Mouse (Mus musculus): ENCODE data around the gene Sptssb. TPM values are rescaled to one million over a fixed set of nuclear protein-coding genes. Genes with fewer than 3 reads are reported as not detected.

The Sptssb gene
- polyA plus RNA-seq, 1 experiment from 2014 or later = 0.21 TPM

- ATAC-seq (ENCODE audit: insufficient read depth) = no peak
- WGBS (ENCODE audit: insufficient replicate concordance) = 81% methylated on average over 1 of the region's 1 CpGs
Measured at GRCm38 (mm10) chr3:69824536-69824935, 35.2 kb downstream of the Sptssb start.

GRCm38 (mm10) chr3:69820614-69821013, 39.1 kb downstream of the Sptssb start:
- WGBS (ENCODE audit: insufficient replicate concordance) = 63% methylated on average over 7 of the region's 7 CpGs
- Histone ChIP-seq H3K4me2 (no peak overlapping the region), H3K9me3 (replicated peaks) (no peaks in the 10 kb centered on the region), H3K36me3 (replicated peaks) (no peaks in the 10 kb centered on the region), H3K27ac (replicated peaks) (no peak overlapping the region), H3K9ac (no peak overlapping the region), H3K27me3 (no peaks in the 10 kb centered on the region), H3K4me3 (replicated peaks) (no peak overlapping the region), H3K4me1 (replicated peaks) (no peaks in the 10 kb centered on the region)
- no peak for ATAC-seq (ENCODE audit: insufficient read depth)

More at GRCm38 (mm10) chr3:69824536-69824935, 35.2 kb downstream of the Sptssb start:
- no peak overlapping the region for H3K27ac ChIP-seq (replicated peaks)
- H3K27me3 ChIP-seq = no peaks in the 10 kb centered on the region
- no peak overlapping the region for H3K9ac ChIP-seq
- H3K36me3 ChIP-seq (replicated peaks) = no peaks in the 10 kb centered on the region
- no peak overlapping the region for H3K4me3 ChIP-seq (replicated peaks)
- no peaks in the 10 kb centered on the region for H3K9me3 ChIP-seq (replicated peaks)
- H3K4me1 ChIP-seq (replicated peaks) = no peaks in the 10 kb centered on the region
- no peak overlapping the region for H3K4me2 ChIP-seq

GRCm38 (mm10) chr3:69819851-69820200, 39.9 kb downstream of the Sptssb start:
- Histone ChIP-seq H3K9me3 (replicated peaks) (no peaks in the 10 kb centered on the region), H3K9ac (no peak overlapping the region), H3K36me3 (replicated peaks) (no peaks in the 10 kb centered on the region), H3K27ac (replicated peaks) (no peak overlapping the region), H3K4me3 (replicated peaks) (no peak overlapping the region), H3K4me2 (no peak overlapping the region), H3K4me1 (replicated peaks) (no peaks in the 10 kb centered on the region), H3K27me3 (no peaks in the 10 kb centered on the region)
- ATAC-seq (ENCODE audit: insufficient read depth) = no peak
- WGBS (ENCODE audit: insufficient replicate concordance) = 52% methylated on average over 3 of the region's 3 CpGs

DNA sequence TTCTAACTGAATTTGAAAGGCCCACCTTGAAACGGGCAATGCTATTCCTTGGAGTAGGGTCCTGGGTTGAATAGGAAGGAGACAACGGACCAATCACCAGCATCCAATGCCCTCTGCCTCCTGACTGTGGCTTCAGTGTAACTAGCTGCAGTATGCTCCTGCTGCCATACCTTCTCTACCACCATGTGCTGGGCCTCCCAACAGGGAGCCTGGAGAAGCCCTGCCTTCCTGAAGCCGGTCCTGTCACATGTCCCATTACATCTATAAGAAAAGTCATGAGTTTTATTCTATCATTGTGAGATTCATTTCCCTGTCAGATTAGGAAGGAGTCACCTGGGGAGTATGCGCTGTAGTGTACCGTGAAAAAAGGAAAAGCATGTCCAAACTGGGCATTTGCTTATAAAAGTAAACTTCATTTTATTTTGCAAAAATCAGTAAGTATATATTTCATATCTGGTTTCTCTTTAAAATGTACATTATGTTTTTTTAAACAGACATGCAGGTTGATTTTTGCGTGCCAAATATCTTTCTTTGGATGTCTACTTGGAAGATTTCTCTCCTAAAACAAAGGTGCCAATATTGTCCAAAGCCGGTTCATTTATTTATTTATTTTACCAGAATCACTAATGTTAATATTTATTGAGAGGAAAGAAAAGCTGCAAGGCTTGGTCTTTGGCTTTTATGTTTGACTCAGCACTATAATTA, 40.4 kb downstream of the Sptssb start:
- no peaks in the 10 kb centered on the region for H3K4me1 ChIP-seq (replicated peaks)
- no peaks in the 10 kb centered on the region for H3K36me3 ChIP-seq (replicated peaks)
- no peak overlapping the region for H3K27ac ChIP-seq (replicated peaks)
- no peak overlapping the region for H3K9ac ChIP-seq
- no peak for ATAC-seq (ENCODE audit: insufficient read depth)
- H3K4me3 ChIP-seq (replicated peaks) = no peak overlapping the region
- H3K4me2 ChIP-seq = no peak overlapping the region
- H3K27me3 ChIP-seq = no peaks in the 10 kb centered on the region
- no peaks in the 10 kb centered on the region for H3K9me3 ChIP-seq (replicated peaks)
- 64% methylated on average over 7 of the region's 7 CpGs for WGBS (ENCODE audit: insufficient replicate concordance)

GRCm38 (mm10) chr3:69818466-69818865, 41.3 kb downstream of the Sptssb start:
- H3K9me3 ChIP-seq (replicated peaks) = no peaks in the 10 kb centered on the region
- no peaks in the 10 kb centered on the region for H3K36me3 ChIP-seq (replicated peaks)
- H3K4me3 ChIP-seq (replicated peaks) = no peak overlapping the region
- no peaks in the 10 kb centered on the region for H3K27me3 ChIP-seq
- no peak for ATAC-seq (ENCODE audit: insufficient read depth)
- H3K9ac ChIP-seq = no peak overlapping the region
- no peak overlapping the region for H3K27ac ChIP-seq (replicated peaks)
- H3K4me1 ChIP-seq (replicated peaks) = no peaks in the 10 kb centered on the region
- WGBS (ENCODE audit: insufficient replicate concordance) = 41% methylated on average over 5 of the region's 5 CpGs
- H3K4me2 ChIP-seq = no peak overlapping the region

DNA sequence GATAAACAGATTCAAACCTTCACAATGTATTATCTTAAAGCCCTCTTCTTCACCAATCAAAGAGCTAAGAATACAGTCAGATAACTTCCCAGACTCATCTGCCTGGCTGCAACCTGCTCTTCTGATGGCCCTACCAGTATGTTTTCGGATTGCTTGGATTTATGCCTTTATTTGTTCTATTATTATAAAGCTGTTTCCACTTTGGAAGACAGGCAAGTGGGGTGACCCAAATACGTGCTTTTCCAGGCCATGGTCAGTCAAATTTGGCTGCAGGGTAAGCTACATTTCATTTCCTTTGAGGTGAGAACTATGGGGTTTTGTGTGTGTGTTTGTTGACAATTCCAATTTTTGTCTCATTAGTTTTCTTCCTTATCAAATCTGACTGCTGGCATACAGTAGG, 43.2 kb downstream of the Sptssb start:
- WGBS (ENCODE audit: insufficient replicate concordance) = 55% methylated on average over 2 of the region's 2 CpGs
- H3K36me3 ChIP-seq (replicated peaks) = no peaks in the 10 kb centered on the region

DNA sequence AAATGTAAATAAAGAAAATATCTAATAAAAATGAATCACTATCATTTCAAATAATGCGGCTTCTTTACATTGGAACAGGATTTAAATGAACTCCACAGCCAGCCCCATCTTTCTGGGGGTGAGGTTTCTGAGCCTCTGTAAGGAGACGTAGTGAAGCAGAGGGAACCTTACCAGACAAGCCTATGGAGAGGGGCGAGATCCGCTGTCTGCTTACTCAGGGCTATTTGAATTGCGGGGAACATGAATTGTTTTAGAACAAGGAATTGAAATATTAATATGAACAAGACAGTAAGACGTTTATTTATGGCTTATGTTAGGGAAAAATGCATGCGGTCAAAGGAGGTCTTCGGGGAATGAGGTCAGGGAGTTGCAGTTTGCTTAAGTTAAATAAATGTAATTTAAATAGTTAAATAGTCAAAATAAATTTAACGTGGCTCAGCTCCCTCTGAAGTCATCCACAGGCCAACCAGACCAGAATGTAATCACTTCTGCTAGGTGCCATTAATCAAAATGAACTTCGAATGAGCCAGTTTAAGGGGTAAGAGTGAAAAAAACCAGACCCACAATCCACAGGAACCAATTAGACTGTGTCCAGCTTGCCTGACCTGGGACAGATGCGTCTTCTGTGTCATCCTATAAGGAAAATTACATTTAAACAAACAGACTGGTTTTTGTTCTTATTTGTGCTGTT, 46.6 kb downstream of the Sptssb start:
- H3K27me3 ChIP-seq = no peaks in the 10 kb centered on the region
- no peak for ATAC-seq (ENCODE audit: insufficient read depth)
- whole genome bisulfite sequencing (ENCODE audit: insufficient replicate concordance) = 66% methylated on average over 11 of the region's 11 CpGs

More for the DNA sequence above, 43.2 kb downstream of the Sptssb start:
- Histone ChIP-seq H3K27ac (replicated peaks) (no peak overlapping the region), H3K9ac (no peak overlapping the region), H3K4me2 (no peak overlapping the region), H3K4me3 (replicated peaks) (no peak overlapping the region), H3K9me3 (replicated peaks) (no peaks in the 10 kb centered on the region), H3K4me1 (replicated peaks) (no peaks in the 10 kb centered on the region), H3K27me3 (no peaks in the 10 kb centered on the region)
- no peak for ATAC-seq (ENCODE audit: insufficient read depth)

GRCm38 (mm10) chr3:69812442-69812841, 47.3 kb downstream of the Sptssb start:
- 58% methylated on average over 2 of the region's 2 CpGs for WGBS (ENCODE audit: insufficient replicate concordance)
- Histone ChIP-seq H3K36me3 (replicated peaks) (no peaks in the 10 kb centered on the region), H3K9me3 (replicated peaks) (no peaks in the 10 kb centered on the region), H3K4me2 (no peak overlapping the region), H3K27me3 (no peaks in the 10 kb centered on the region), H3K4me1 (replicated peaks) (no peaks in the 10 kb centered on the region), H3K9ac (no peak overlapping the region), H3K27ac (replicated peaks) (no peak overlapping the region), H3K4me3 (replicated peaks) (no peak overlapping the region)
- ATAC-seq (ENCODE audit: insufficient read depth) = no peak

More for the DNA sequence above, 46.6 kb downstream of the Sptssb start:
- H3K9ac ChIP-seq = no peak overlapping the region
- H3K27ac ChIP-seq (replicated peaks) = no peak overlapping the region
- H3K36me3 ChIP-seq (replicated peaks) = no peaks in the 10 kb centered on the region
- H3K4me3 ChIP-seq (replicated peaks) = no peak overlapping the region
- no peak overlapping the region for H3K4me2 ChIP-seq
- no peaks in the 10 kb centered on the region for H3K9me3 ChIP-seq (replicated peaks)
- no peaks in the 10 kb centered on the region for H3K4me1 ChIP-seq (replicated peaks)

GRCm38 (mm10) chr3:69808479-69808878, 51.3 kb downstream of the Sptssb start:
- H3K4me3 ChIP-seq (replicated peaks) = no peak overlapping the region
- H3K36me3 ChIP-seq (replicated peaks) = no peaks in the 10 kb centered on the region
- H3K4me2 ChIP-seq = no peak overlapping the region
- H3K9ac ChIP-seq = no peak overlapping the region
- H3K27ac ChIP-seq (replicated peaks) = no peak overlapping the region
- ATAC-seq (ENCODE audit: insufficient read depth) = no peak
- H3K27me3 ChIP-seq = no peaks in the 10 kb centered on the region
- WGBS (ENCODE audit: insufficient replicate concordance) = 67% methylated on average over 7 of the region's 7 CpGs
- H3K4me1 ChIP-seq (replicated peaks) = no peaks in the 10 kb centered on the region
- no peaks in the 10 kb centered on the region for H3K9me3 ChIP-seq (replicated peaks)

DNA sequence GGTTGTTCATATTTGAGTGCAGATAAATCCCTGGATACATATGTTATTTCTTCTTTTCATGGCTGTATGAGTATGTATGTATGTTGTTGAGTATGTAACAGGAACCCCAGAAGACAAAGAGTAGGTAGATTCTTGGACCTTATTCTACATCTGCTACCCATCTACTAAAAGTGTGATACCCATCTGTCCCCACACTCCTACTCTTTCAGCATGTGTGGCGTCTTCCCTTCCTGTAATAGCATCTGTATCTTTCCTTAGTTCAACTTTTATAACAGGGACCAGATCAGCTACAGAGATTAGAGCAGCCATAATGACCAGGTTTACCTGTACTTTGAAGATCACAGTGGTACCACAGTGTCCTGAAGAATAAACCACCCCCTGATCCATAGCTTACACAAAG, 56.6 kb downstream of the Sptssb start:
- no peak overlapping the region for H3K4me3 ChIP-seq (replicated peaks)
- no peaks in the 10 kb centered on the region for H3K9me3 ChIP-seq (replicated peaks)
- H3K27me3 ChIP-seq = no peaks in the 10 kb centered on the region
- H3K4me1 ChIP-seq (replicated peaks) = no peaks in the 10 kb centered on the region
- no peak overlapping the region for H3K9ac ChIP-seq
- H3K36me3 ChIP-seq (replicated peaks) = no peaks in the 10 kb centered on the region
- 73% methylated on average over 1 of the region's 1 CpGs for WGBS (ENCODE audit: insufficient replicate concordance)
- H3K4me2 ChIP-seq = no peak overlapping the region
- ATAC-seq (ENCODE audit: insufficient read depth) = no peak
- no peak overlapping the region for H3K27ac ChIP-seq (replicated peaks)

- no peaks in the 10 kb centered on the region for H3K9me3 ChIP-seq (replicated peaks)
- ATAC-seq (ENCODE audit: insufficient read depth) = no peak
- no peaks in the 10 kb centered on the region for H3K4me1 ChIP-seq (replicated peaks)
- H3K27ac ChIP-seq (replicated peaks) = no peak overlapping the region
- H3K36me3 ChIP-seq (replicated peaks) = no peaks in the 10 kb centered on the region
- H3K9ac ChIP-seq = no peak overlapping the region
- 46% methylated on average over 7 of the region's 7 CpGs for WGBS (ENCODE audit: insufficient replicate concordance)
- no peak overlapping the region for H3K4me3 ChIP-seq (replicated peaks)
- H3K27me3 ChIP-seq = no peaks in the 10 kb centered on the region
- no peak overlapping the region for H3K4me2 ChIP-seq
Measured at GRCm38 (mm10) chr3:69800829-69801384, 58.8 kb downstream of the Sptssb start.
